ENCODE assay signal across 8 mouse cellular contexts in genomic region chr9:107738841-107739202, GRCm38 (mm10). TPM values are rescaled to one million over a fixed set of nuclear protein-coding genes. Genes with fewer than 3 reads are reported as not detected.
DNase-seq lines count a peak whose midpoint lies in the region; ATAC-seq and TF ChIP-seq lines count a peak whose summit lies in the region.

No protein-coding gene starts in this region.

- no peaks in the 10 kb centered on the region for H3K27me3 ChIP-seq in ES-Bruce4 (ENCODE audit: control insufficient read depth, insufficient read depth, low read length, poor library complexity, severe bottlenecking)
- no peaks in the 10 kb centered on the region for H3K27me3 ChIP-seq in hindbrain, embryonic 12.5 days
- H3K27me3 ChIP-seq in limb, embryonic 14.5 days (ENCODE audit: control insufficient read depth, insufficient read depth, low read length) = no peaks in the 10 kb centered on the region
- no peaks in the 10 kb centered on the region for H3K27me3 ChIP-seq in midbrain, embryonic 16.5 days (ENCODE audit: control insufficient read depth, insufficient read depth, low read depth, low read length)

- 50% methylated on average over 4 of the region's 4 CpGs for WGBS in hindbrain, embryonic 12.5 days
- 43% methylated on average over 4 of the region's 4 CpGs for WGBS in limb, embryonic 14.5 days
- WGBS in midbrain, embryonic 16.5 days = 42% methylated on average over 4 of the region's 4 CpGs

- TF ChIP-seq POLR2A in ES-Bruce4 (IDR thresholded peaks at IDR 0.05; ENCODE audit: insufficient read depth, low read length) = no peak
- TF ChIP-seq POLR2A in limb, embryonic 14.5 days (IDR thresholded peaks at IDR 0.05; ENCODE audit: borderline replicate concordance, extremely low read depth, insufficient read depth, insufficient read length) = no peak

- ATAC-seq in cerebellum, adult (ENCODE audit: insufficient number of reproducible peaks, low FRiP score, low TSS enrichment) = no peak
- ATAC-seq in hindbrain, embryonic 12.5 days (ENCODE audit: low FRiP score) = peak; percentile 7; the same call in 1 of the 2 replicates
- ATAC-seq in limb, embryonic 14.5 days (ENCODE audit: low FRiP score, low read depth) = peak; percentile 27; the same call in 1 of the 2 replicates
- peak; percentile 28; the same call in 1 of the 2 replicates for ATAC-seq in midbrain, embryonic 16.5 days

- H3K4me2 ChIP-seq in hindbrain, embryonic 12.5 days (replicated peaks) = no peak overlapping the region
- H3K4me2 ChIP-seq in limb, embryonic 14.5 days (replicated peaks; ENCODE audit: low read depth, low read length, severe bottlenecking) = no peak overlapping the region
- no peak overlapping the region for H3K4me2 ChIP-seq in midbrain, embryonic 16.5 days (ENCODE audit: low read length)

- H3K36me3 ChIP-seq in ES-Bruce4 (ENCODE audit: control insufficient read depth, insufficient read depth, low read length, poor library complexity, severe bottlenecking) = peaks cover 33% of the 10 kb centered on the region
- H3K36me3 ChIP-seq in hindbrain, embryonic 12.5 days = peaks cover 51% of the 10 kb centered on the region
- H3K36me3 ChIP-seq in limb, embryonic 14.5 days (ENCODE audit: control insufficient read depth, insufficient read depth, low read length) = peaks cover 60% of the 10 kb centered on the region
- peaks cover 44% of the 10 kb centered on the region for H3K36me3 ChIP-seq in midbrain, embryonic 16.5 days (ENCODE audit: control insufficient read depth, insufficient read depth, low read length)

- H3K4me3 ChIP-seq in ES-Bruce4 (ENCODE audit: low read depth, low read length) = no peak overlapping the region
- H3K4me3 ChIP-seq in hindbrain, embryonic 12.5 days = no peak overlapping the region
- H3K4me3 ChIP-seq in limb, embryonic 14.5 days (replicated peaks; ENCODE audit: low read length) = no peak overlapping the region
- H3K4me3 ChIP-seq in midbrain, embryonic 16.5 days (ENCODE audit: low read depth, low read length) = no peak overlapping the region

- H3K9ac ChIP-seq in ES-Bruce4 (ENCODE audit: low read depth, poor library complexity, severe bottlenecking) = no peak overlapping the region
- H3K9ac ChIP-seq in hindbrain, embryonic 12.5 days = no peak overlapping the region
- H3K9ac ChIP-seq in limb, embryonic 14.5 days (ENCODE audit: low read depth, low read length, severe bottlenecking) = no peak overlapping the region
- H3K9ac ChIP-seq in midbrain, embryonic 16.5 days (ENCODE audit: low read depth, low read length) = no peak overlapping the region

- H3K27ac ChIP-seq in ES-Bruce4 (ENCODE audit: insufficient read depth, low read length) = no peak overlapping the region
- peak overlapping the region; percentile 68 for H3K27ac ChIP-seq in hindbrain, embryonic 12.5 days
- no peak overlapping the region for H3K27ac ChIP-seq in limb, embryonic 14.5 days (replicated peaks; ENCODE audit: low read depth, low read length)
- H3K27ac ChIP-seq in midbrain, embryonic 16.5 days (ENCODE audit: low read length) = peak overlapping the region; percentile 56

- no peak for TF ChIP-seq EP300 in ES-Bruce4 (IDR thresholded peaks at IDR 0.05; ENCODE audit: insufficient read depth, low read depth, low read length)

- DNase-seq in cerebellum, adult 18-20 months = peak; percentile 40 to 45
- DNase-seq in embryo, embryonic 10 days (ENCODE audit: low spot score) = peak; percentile 55
- DNase-seq in limb, embryonic 14.5 days (ENCODE audit: low spot score) = peak; percentile 55
- no peak for DNase-seq in ovary, postnatal 36 days (ENCODE audit: low spot score)

- no peaks in the 10 kb centered on the region for H3K9me3 ChIP-seq in ES-Bruce4 (replicated peaks; ENCODE audit: control insufficient read depth, insufficient read depth, low read length, poor library complexity, severe bottlenecking)
- no peaks in the 10 kb centered on the region for H3K9me3 ChIP-seq in hindbrain, embryonic 12.5 days (replicated peaks)
- no peaks in the 10 kb centered on the region for H3K9me3 ChIP-seq in limb, embryonic 14.5 days (ENCODE audit: control insufficient read depth, low read length)
- H3K9me3 ChIP-seq in midbrain, embryonic 16.5 days (replicated peaks; ENCODE audit: control insufficient read depth, low read length, poor library complexity, severe bottlenecking) = no peaks in the 10 kb centered on the region

- peaks cover 9% of the 10 kb centered on the region for H3K4me1 ChIP-seq in ES-Bruce4 (ENCODE audit: control insufficient read depth, insufficient read depth, low read length)
- H3K4me1 ChIP-seq in hindbrain, embryonic 12.5 days = peaks cover 32% of the 10 kb centered on the region
- H3K4me1 ChIP-seq in limb, embryonic 14.5 days (ENCODE audit: control insufficient read depth, insufficient read depth, low read length) = peaks cover 29% of the 10 kb centered on the region
- peaks cover 29% of the 10 kb centered on the region for H3K4me1 ChIP-seq in midbrain, embryonic 16.5 days (ENCODE audit: control insufficient read depth, insufficient read depth, low read length)

- TF ChIP-seq CTCF in ES-Bruce4 (IDR thresholded peaks at IDR 0.05; ENCODE audit: low read depth, low read length) = peak; percentile 53

RNA-seq across cellular contexts. Expression of gene Sema3f, which starts 28.5 kb away (rescaled TPM):
- 12.3 and 19.0 TPM in 2 replicates for polyA plus RNA-seq in ES-Bruce4 (2011; ENCODE audit: insufficient read depth, insufficient read length, low read depth, missing spikeins)
- 26.8 and 28.3 TPM in 2 replicates for polyA plus RNA-seq in hindbrain, embryonic 12.5 days (2016; fragmentation: Nextera tagmentation; extraction: Ambion mirVana)
- polyA plus RNA-seq in limb, embryonic 14.5 days (2012; rRNA removed) = 228 and 332 TPM in 2 replicates
- polyA plus RNA-seq in limb, embryonic 14.5 days (2014; fragmentation: Nextera tagmentation; extraction: Ambion mirVana) = 48.8 and 55.6 TPM in 2 replicates
- 16.6 and 19.2 TPM in 2 replicates for polyA plus RNA-seq in midbrain, embryonic 16.5 days (2015; fragmentation: Nextera tagmentation; extraction: Ambion mirVana)

RNA-seq across cellular contexts. Expression of gene Rbm5, which starts 32.0 kb away (rescaled TPM):
- 143 and 146 TPM in 2 replicates for polyA plus RNA-seq in ES-Bruce4 (2011; ENCODE audit: insufficient read depth, insufficient read length, low read depth, missing spikeins)
- polyA plus RNA-seq in hindbrain, embryonic 12.5 days (2016; fragmentation: Nextera tagmentation; extraction: Ambion mirVana) = 260 and 271 TPM in 2 replicates
- 185 and 196 TPM in 2 replicates for polyA plus RNA-seq in limb, embryonic 14.5 days (2012; rRNA removed)
- 163 and 181 TPM in 2 replicates for polyA plus RNA-seq in limb, embryonic 14.5 days (2014; fragmentation: Nextera tagmentation; extraction: Ambion mirVana)
- 239 and 270 TPM in 2 replicates for polyA plus RNA-seq in midbrain, embryonic 16.5 days (2015; fragmentation: Nextera tagmentation; extraction: Ambion mirVana)

RNA-seq across cellular contexts. Expression of gene Gnat1, which starts 59.3 kb away (rescaled TPM):
- 1.5 TPM in 1 of 2 replicates, not detected in the other for polyA plus RNA-seq in ES-Bruce4 (2011; ENCODE audit: insufficient read depth, insufficient read length, low read depth, missing spikeins)
- polyA plus RNA-seq in hindbrain, embryonic 12.5 days (2016; fragmentation: Nextera tagmentation; extraction: Ambion mirVana) = 1.4 and 2.6 TPM in 2 replicates
- 0.28 and 0.44 TPM in 2 replicates for polyA plus RNA-seq in limb, embryonic 14.5 days (2012; rRNA removed)
- 0.55 and 0.57 TPM in 2 replicates for polyA plus RNA-seq in limb, embryonic 14.5 days (2014; fragmentation: Nextera tagmentation; extraction: Ambion mirVana)
- 1.6 and 2.2 TPM in 2 replicates for polyA plus RNA-seq in midbrain, embryonic 16.5 days (2015; fragmentation: Nextera tagmentation; extraction: Ambion mirVana)

Comparison
In these comparisons a context has a peak if more than half of its experiments do, and no peak if none do; other contexts are left out.
1. H3K27ac ChIP-seq: peak in hindbrain, embryonic 12.5 days (single experiment) and midbrain, embryonic 16.5 days (single experiment); none in ES-Bruce4 (single experiment) and limb, embryonic 14.5 days (single experiment).